Mouse (Mus musculus): ENCODE measurements around the gene Txn2.

Txn2 gene

GRCm38 (mm10) chr15:77928673-77929331 lies at the start of gene Txn2:
Txn2 (minus strand) TSS chr15:77929006.
- peak; percentile 95 for DNase-seq (ENCODE audit: extremely low spot score, low spot score)

GRCm38 (mm10) chr15:77977663-77978062 lies 48.9 kb upstream of the Txn2 start:
- no peak for DNase-seq (ENCODE audit: extremely low spot score, low spot score)

DNA sequence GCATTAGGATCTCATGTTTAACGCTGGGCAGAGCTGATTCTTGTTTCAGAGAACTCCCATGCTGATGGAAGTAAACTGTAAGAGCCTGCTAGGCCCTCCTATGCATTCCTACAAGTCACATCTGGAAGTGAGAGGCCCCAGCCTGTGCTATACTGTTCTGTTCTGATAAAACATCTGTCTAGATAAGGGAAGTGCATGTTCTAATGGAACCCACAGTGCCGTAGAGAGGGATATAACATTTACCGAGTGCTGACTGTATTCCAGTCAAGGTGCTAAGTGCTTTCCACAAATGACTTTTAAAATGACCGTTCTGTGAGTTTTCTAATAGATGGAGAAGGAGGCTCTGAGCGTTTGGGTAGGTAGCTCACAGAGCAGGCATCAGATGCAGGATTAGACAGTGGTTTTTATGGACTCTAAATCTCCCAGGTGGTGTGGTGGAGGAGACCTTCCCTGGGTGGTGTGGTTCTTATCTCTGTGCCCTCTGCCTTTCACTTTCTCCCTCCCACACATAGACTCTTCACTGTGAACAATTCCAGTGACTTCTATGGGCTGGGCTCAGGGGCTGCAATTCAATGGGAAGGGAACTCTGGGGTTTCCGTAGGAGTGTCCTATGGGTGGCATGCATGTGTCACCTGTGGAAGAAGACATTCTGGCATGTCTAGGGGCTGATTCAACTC lies 45.5 kb upstream of the Txn2 start:
- no peak for DNase-seq (ENCODE audit: extremely low spot score, low spot score)

GRCm38 (mm10) chr15:77970470-77971292 lies 41.9 kb upstream of the Txn2 start, which contains the start of gene Eif3d:
Eif3d (minus strand) TSS chr15:77970813.
- DNase-seq (ENCODE audit: extremely low spot score, low spot score): peak; percentile 97

DNA sequence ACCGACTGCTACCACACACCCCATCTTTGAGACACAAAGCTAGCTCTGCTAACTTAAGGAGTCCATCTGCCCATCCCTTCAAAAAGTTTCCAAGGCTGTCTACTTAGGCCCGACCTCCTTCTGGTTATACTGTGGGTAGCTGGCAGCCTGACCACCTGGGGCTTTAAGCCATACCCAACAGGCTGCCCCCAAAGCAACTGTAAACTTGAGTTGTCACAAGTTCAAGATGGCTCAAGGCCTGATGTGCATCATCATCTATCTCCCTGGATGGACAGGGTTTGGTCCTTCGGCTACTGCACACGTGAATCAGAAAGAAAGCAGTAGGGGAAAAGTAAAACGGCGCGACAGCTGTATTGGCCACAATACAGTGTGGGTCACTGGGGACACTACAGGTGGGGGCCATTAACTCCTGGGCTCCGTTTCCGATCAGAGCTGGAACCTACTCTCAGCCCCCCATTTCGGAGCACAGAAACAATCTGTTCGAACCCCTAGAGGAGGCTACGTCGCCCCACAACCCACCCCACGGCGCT lies 41.2 kb upstream of the Txn2 start:
- DNase-seq (ENCODE audit: extremely low spot score, low spot score): no peak

DNA sequence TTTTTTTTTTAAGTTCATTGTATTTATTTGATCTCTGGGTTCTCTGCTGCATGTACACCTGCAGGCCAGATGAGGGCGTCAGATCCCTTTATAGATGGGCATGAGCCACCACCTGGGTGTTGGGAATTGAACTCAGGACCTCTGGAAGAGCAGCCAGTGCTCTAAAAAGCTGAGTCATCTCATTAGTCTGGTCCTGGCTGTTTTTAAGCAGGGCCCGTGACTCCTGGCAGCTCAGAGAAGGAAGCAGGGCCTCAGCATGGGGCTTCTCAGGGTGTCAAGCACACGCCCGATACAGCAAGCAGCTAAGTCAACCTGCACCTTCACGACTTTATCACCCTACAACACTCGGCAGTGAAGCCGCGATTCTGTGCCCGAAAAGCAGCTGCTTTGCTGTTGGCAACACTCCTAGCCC lies 36.3 kb upstream of the Txn2 start:
- no peak for DNase-seq (ENCODE audit: extremely low spot score, low spot score)

DNA sequence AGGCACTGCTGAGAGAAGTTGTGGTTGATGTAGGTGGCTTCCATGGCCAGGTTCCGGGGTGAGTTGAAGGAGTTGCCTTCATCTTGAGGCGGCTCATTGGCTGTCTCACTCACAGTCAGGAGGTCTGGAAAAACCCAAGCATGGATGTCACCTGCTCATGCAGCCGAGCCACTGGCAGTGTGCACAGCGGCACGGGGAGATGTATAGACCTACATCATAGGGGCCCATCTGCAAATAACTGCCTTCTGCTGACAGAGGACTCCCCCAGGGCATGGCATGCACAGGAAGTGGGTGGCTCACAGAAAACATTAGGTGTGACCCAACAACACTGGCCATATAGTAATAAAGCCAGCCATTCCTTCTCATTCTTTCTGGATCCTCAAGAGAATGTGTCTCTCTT lies 33.6 kb upstream of the Txn2 start:
- DNase-seq (ENCODE audit: extremely low spot score, low spot score): no peak

- DNase-seq (ENCODE audit: extremely low spot score, low spot score): no peak
Observed at GRCm38 (mm10) chr15:77960693-77961092, 31.9 kb upstream of the Txn2 start.

GRCm38 (mm10) chr15:77958071-77958470 lies 29.3 kb upstream of the Txn2 start:
- DNase-seq (ENCODE audit: extremely low spot score, low spot score): no peak

GRCm38 (mm10) chr15:77957625-77958024 lies 28.8 kb upstream of the Txn2 start:
- DNase-seq (ENCODE audit: extremely low spot score, low spot score): no peak

DNA sequence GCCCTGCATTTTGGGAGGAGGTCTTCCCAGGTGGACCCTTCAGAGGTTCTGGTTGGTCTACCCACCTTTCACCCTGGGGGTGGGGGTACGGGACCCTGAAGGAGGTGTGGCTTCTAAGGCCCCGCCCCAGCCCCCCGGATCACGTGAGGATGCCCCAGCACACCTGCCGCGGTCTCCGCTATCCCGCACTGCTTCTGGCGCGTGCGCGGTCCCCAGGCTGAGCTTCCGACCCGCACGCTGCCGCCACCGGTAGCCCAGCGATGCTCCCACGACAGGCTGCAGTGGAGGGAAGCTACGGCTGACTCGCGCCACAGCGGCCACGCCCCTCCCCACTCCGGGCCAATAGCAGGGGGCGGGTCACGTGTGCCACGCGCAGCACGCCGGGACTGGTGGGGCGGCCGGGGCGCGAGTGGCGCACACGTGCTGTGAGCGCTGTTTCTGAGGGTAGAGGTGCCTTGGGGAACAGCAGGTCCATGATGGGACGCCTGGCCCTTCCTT lies 27.6 kb upstream of the Txn2 start, which contains the start of gene Foxred2:
Foxred2 (minus strand) TSS at position 319 of the 498 bp plus-strand sequence.
- DNase-seq (ENCODE audit: extremely low spot score, low spot score): peak; percentile 87

DNA sequence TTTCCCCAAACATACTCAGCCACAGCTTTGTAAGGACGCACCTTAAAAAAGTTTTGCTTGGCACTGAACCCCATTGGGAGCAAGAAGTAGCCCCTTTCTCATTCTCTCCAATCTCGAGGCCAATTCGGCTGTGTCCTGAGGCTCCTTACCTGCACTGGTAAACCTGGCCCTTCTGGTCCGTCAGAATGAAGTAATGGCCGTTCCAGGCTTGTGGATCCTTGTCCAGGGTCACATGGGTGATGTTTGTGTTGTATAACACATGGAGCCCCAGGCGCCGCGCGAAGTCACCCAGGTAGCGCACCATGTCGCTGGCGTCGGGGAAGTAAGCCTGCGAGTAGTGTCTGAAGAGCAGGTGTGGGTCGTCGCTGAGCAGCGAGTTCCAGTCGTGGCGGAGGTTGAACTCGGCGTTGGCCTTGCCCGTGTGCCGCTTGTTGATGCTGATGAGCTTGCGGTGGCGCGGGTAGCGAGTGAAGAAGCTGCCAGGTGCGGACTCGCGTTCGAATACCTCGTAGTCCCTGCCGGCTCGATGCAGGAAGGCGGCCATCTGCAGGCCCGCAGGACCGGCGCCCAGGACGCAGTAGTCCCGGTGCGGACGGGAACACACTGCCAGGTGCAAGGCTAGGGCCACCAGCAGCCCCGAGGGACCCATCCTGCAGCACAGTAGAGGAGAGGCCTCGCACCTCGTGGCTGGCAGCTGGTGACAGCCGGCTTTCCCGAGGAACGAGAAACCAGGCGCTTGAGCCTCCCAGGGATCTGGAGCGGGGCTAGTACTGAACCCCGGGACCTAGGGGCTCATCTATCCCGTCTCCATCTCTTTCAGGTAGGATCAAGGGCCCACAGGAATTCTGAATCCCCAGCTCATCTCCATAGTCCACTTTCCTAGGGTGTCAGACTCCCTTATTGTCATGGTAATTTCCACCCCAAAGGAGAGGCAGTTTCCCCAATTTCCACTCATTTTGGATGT lies 26.9 kb upstream of the Txn2 start:
- DNase-seq (ENCODE audit: extremely low spot score, low spot score): peak; percentile 53

DNA sequence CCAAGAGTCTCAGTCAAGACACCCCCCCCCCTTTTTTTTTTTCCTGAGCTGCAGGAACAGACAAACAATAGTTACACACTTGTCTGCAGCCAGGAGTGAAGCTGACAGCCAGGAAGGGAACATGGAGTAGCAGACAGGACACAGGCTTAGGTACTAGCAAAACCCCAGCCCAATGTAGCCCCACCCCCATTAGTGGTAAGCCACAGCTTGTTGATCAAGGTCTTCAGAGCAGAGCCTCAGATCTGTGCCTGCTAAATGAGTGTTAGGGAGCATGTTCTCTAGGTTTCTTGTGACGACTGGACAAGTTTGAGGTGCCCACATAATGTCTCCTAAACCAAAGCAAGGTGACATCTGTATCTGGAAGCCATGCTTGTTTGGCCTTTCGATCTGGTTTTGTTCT lies 25.6 kb upstream of the Txn2 start:
- no peak for DNase-seq (ENCODE audit: extremely low spot score, low spot score)

DNA sequence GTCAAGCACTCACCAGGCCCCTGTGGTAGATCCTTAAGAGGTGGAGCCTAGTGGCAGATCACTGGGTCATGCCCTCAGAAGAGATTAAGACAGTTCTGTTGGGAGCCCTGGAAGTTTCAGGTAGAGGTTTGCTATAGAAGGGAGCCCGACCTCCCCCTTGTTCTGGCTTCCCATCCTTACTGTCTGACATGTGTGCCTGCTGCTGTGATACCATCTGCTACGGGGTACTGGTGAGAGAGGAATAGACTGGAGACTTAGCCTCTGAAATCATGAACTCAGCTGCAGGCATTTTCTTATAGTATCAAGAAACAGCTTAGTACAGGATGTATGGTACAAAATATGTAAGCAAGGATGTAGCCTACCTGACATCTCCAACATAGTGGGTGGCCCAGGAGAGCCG lies 24.1 kb upstream of the Txn2 start:
- DNase-seq (ENCODE audit: extremely low spot score, low spot score): no peak

GRCm38 (mm10) chr15:77949061-77949460 lies 20.3 kb upstream of the Txn2 start:
- DNase-seq (ENCODE audit: extremely low spot score, low spot score): no peak

DNA sequence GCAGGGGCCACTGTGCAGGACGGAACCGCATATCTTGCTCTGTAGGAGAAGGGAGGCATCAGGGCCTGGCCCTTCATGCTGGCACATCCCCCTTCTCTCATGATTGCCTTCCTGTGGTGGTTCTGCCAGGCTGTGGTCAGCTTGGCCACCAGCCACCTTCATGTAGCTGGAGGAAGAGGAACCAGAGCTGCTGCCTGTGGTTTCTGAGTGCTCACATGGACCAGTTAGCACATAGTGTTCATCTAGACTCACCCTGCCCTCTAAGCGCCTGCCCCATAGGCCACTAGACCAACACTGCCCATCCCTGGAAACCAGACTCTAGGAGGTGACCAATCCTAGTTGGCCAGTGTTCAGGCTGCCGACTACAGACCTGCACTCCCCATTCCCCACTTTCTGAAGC lies 16.9 kb upstream of the Txn2 start:
- no peak for DNase-seq (ENCODE audit: extremely low spot score, low spot score)

GRCm38 (mm10) chr15:77941563-77941962 lies 12.8 kb upstream of the Txn2 start:
- DNase-seq (ENCODE audit: extremely low spot score, low spot score): no peak

GRCm38 (mm10) chr15:77938516-77938915 lies 9.7 kb upstream of the Txn2 start:
- DNase-seq (ENCODE audit: extremely low spot score, low spot score): no peak

GRCm38 (mm10) chr15:77935673-77936375 lies 7.0 kb upstream of the Txn2 start:
- no peak for DNase-seq (ENCODE audit: extremely low spot score, low spot score)

DNA sequence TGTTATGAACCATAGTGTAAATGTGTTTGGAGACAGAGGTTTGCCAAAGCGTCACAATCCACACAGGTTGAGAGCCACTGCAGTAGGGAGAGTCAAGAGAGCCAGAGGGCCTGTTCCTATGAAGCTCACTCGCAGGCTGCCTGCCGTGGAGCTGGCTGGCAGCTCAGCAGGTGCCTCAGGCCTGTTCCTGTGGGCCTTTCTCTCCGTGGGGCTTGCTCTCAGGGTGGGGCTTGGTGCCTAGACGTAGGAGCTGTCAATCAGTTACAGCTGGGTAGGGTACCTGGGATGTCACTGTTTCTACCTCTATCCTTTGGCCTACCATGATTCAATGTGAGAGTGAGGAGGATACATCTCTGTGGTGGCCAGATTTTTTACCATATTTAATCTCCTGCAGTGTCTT lies 6.2 kb upstream of the Txn2 start:
- DNase-seq (ENCODE audit: extremely low spot score, low spot score): no peak
